Mouse (Mus musculus): ENCODE measurements at regions not wholly inside any gene's neighbourhood (a gene's known extent, or its start where the extent isn't known, plus 50 kb on each side); places are given as distances from the start of the nearest gene placed in this dataset.

DNA sequence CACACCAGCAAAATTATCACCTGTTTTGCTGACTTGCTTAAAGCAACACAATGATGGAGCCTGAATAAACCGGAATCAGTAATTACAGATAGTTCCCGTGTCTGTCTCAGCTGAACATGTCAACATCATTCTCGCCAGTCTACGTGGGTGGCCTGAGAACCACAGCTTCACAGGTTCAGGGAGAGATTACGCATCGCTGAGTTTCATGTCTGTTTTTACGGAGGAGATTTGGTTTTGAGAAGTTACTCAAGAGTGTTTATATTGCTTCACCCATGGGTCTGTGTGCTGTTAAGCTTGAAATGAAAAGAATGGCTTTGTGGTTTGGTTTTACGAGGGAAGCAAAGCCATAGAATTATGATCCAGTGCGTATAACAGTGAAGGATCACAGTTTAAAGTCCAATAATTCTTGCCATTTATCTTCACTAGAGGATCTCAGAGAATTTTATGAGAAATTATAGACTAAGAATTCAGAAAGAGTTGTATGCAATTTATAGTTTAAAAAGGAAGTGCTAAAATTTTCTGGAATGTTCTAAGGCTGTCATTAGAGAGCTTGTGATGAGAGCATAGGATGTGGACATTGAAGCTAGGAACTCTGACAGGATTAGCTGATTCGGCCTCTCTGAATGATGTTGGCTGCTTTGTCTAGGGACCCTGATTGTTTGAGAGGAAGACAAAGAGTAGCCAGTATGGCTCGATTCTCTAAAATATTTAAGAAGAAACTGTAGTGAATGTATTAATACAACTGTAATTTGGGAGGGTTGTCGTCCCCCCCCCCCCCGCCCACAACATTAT is 119.4 kb upstream of the Nectin3 start:
- 0 out of 2 replicates have a peak, but pooled peaks have one; percentile 19 for ATAC-seq (ENCODE audit: insufficient number of reproducible peaks, low FRiP score, low TSS enrichment, low read depth)
- Histone ChIP-seq H3K4me3 (no peak overlapping the region), H3K9ac (no peak overlapping the region), H3K27me3 (no peaks in the 10 kb centered on the region), H3K27ac (no peak overlapping the region), H3K36me3 (no peaks in the 10 kb centered on the region), H3K4me1 (no peaks in the 10 kb centered on the region), H3K4me2 (no peak overlapping the region), H3K9me3 (no peaks in the 10 kb centered on the region)
- 49% methylated on average over 13 of the region's 13 CpGs for WGBS

DNA sequence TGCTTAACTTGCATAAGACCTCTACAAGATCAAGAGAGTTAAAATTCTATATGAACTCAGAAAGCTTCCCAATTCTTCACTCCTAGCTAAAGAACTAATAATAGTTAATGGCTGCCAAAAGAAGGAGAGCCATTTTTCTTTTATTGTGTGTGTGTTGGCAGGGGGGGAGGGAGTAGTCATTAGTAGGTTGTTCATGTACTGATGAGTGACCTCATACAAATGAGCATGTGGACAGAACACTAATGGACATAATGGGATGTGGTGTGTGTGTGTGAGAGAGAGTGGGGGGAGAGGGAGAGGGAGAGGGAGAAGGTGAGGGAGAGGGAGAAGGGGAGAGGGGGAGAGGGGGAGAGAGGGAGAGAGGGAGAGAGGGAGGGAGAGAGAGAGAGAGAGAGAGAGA is 118.3 kb upstream of the Nectin3 start:
- no peaks in the 10 kb centered on the region for H3K36me3 ChIP-seq
- no peaks in the 10 kb centered on the region for H3K9me3 ChIP-seq
- no peaks in the 10 kb centered on the region for H3K4me1 ChIP-seq
- no peaks in the 10 kb centered on the region for H3K27me3 ChIP-seq
- ATAC-seq (ENCODE audit: insufficient number of reproducible peaks, low FRiP score, low TSS enrichment, low read depth): no peak
- no peak overlapping the region for H3K27ac ChIP-seq
- H3K4me2 ChIP-seq: no peak overlapping the region
- no peak overlapping the region for H3K9ac ChIP-seq
- H3K4me3 ChIP-seq: no peak overlapping the region

DNA sequence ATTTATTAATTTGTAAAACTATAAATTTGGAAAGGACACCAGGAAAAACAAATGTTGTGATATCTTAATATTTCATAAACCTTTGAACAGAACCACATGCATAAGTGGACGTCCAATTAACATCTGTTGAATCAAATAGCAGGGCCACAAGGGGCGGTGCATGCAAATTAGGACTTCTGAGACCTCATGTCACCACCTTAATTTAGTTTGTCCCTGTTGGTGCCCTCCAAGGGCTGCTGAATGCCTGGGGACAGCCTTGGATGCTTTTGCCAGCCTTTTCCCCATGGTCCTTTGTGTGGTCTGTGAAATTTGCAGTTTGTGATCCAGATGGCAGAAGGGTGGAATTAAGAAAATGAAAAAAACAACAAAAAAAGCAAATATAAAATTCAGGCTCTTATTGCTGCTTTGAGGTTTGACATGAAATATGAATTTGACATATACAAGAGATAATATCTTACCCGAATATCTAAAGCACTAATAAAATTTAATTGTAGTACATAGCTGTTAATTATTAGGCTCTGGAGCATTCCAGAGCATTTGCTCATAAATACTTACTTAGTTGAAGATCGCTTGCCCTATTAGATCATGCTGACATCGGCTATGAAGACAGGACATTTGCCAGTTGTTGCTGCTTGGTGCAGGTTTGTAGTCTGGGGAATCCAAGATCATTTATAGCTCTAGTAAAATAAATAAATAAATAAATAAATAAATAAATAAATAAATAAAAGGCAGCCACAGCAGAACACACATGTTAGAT is 114.9 kb upstream of the Nectin3 start:
- H3K9me3 ChIP-seq: no peaks in the 10 kb centered on the region
- no peak overlapping the region for H3K4me3 ChIP-seq
- H3K4me2 ChIP-seq: no peak overlapping the region
- no peak overlapping the region for H3K27ac ChIP-seq
- H3K27me3 ChIP-seq: no peaks in the 10 kb centered on the region
- H3K9ac ChIP-seq: no peak overlapping the region
- no peak for ATAC-seq (ENCODE audit: insufficient number of reproducible peaks, low FRiP score, low TSS enrichment, low read depth)
- 34% methylated on average over 5 of the region's 5 CpGs for WGBS
- no peaks in the 10 kb centered on the region for H3K36me3 ChIP-seq
- H3K4me1 ChIP-seq: no peaks in the 10 kb centered on the region

DNA sequence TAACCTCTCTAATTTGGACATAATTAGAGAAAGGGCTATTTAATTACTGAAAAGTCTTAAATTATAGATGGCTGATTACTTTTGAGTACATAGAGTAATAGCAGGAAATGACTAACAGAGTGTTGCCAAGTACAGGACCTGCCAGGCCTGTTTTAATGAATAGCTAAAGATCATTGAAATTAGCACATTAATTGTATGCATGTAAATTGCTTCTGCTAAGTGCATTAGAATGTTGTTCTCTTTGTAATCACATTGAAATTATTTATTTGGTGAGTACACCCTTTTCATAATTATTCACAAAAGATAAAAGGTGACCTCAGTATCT is 107.5 kb upstream of the Nectin3 start:
- Histone ChIP-seq H3K9me3 (no peaks in the 10 kb centered on the region), H3K36me3 (no peaks in the 10 kb centered on the region), H3K27ac (no peak overlapping the region), H3K4me3 (no peak overlapping the region), H3K4me2 (no peak overlapping the region), H3K9ac (no peak overlapping the region), H3K27me3 (no peaks in the 10 kb centered on the region), H3K4me1 (no peaks in the 10 kb centered on the region)
- ATAC-seq (ENCODE audit: insufficient number of reproducible peaks, low FRiP score, low TSS enrichment, low read depth): no peak

DNA sequence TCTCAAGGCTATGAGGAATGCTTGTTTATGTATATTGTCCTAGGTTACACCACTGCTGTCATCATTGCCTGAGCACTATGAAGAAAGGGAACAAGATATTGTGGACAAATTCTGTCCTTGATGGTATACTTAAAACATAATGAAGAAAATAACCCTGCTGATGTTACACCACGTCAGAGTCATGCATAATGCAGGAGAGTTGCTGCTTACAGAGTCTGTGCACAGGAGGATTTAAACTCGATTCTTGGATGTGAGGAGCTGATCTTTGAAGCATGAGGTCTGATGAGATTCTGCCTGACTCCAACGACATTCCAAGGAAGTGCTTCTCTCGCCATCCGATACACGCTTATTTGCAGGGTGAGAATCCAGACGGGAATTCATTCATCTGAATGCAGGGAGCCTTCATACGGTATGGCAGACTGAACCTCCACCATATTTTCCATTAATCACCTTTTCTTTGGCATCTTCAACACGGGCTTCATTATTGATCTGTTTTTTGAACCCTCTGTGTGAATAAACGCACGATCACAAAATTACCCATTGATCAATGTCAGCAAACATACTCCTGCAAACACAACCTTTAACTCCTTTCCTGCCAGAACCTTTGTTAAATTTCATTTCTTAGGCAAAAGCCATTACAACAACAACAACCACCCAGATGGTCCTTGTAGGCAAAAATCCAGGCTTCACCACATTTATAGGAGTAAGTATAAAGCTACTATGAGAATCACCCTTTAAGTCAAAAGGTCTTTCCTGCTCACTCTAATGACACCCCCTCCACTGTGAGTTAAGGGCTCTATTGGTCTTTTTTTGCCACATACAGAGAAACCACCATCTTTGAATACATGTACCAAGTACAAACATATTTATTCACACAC is 106.9 kb upstream of the Nectin3 start:
- 59% methylated on average over 11 of the region's 11 CpGs for WGBS

DNA sequence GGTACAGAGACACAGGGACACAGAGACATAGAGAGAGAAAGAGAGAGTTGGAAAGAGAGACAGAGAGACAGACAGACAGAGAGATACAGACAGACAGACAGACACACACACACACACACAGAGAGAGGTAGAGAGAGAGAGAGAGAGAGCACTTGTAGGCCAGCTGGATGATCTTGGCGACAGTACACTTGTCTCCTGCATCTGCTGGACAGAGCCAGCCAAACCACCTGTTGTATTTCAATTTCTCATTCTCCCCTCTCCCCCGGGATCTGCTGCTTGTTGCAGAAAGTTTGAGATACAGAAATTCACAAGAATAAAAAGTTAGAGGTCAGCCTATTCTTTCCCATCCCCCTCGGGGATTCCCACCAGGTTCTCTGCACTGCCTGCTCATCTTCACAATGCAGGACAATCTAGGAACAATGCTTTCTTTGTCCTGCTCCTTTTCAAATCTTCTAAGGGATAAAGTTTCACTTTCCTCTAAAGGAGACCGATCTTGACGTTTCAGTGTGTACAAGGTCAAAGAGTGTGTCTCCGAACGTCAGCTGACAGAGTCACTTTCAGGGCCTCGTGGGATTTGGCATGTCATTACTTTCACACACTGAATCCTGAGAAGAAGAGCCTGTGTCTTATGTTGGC is 94.4 kb upstream of the Nectin3 start:
- WGBS: 50% methylated on average over 8 of the region's 8 CpGs
- H3K4me3 ChIP-seq: no peak overlapping the region
- H3K27me3 ChIP-seq: no peaks in the 10 kb centered on the region
- no peak overlapping the region for H3K4me2 ChIP-seq
- no peaks in the 10 kb centered on the region for H3K36me3 ChIP-seq
- H3K9ac ChIP-seq: no peak overlapping the region
- no peaks in the 10 kb centered on the region for H3K4me1 ChIP-seq
- no peaks in the 10 kb centered on the region for H3K9me3 ChIP-seq
- ATAC-seq (ENCODE audit: insufficient number of reproducible peaks, low FRiP score, low TSS enrichment, low read depth): no peak
- no peak overlapping the region for H3K27ac ChIP-seq

More for the DNA sequence above, 106.9 kb upstream of the Nectin3 start:
- Histone ChIP-seq H3K4me3 (no peak overlapping the region), H3K27ac (no peak overlapping the region), H3K4me1 (no peaks in the 10 kb centered on the region), H3K27me3 (no peaks in the 10 kb centered on the region), H3K36me3 (no peaks in the 10 kb centered on the region), H3K9ac (no peak overlapping the region), H3K4me2 (no peak overlapping the region), H3K9me3 (no peaks in the 10 kb centered on the region)
- ATAC-seq (ENCODE audit: insufficient number of reproducible peaks, low FRiP score, low TSS enrichment, low read depth): no peak

DNA sequence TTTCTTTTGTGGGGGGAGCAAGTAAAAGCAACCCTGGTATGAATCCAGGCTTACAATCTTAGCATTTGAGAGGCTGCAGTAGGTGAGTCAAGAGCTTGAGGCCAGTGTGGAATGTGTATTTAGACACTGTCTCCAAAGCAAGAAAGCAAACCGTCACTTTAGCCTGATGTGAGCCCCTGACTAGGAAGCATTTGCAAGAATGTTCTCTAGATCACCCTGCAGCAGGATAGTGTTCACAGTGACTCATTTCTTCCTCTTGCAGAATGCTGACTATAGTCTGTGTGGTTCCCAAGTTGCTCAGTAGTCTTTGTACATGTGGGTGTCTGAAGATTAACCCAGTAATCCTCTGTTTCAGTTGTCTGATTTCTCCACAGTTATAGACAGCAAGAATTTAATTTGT is 88.7 kb upstream of the Nectin3 start:
- Histone ChIP-seq H3K36me3 (no peaks in the 10 kb centered on the region), H3K4me3 (no peak overlapping the region), H3K4me1 (no peaks in the 10 kb centered on the region), H3K9ac (no peak overlapping the region), H3K27me3 (no peaks in the 10 kb centered on the region), H3K9me3 (no peaks in the 10 kb centered on the region), H3K4me2 (no peak overlapping the region), H3K27ac (no peak overlapping the region)
- ATAC-seq (ENCODE audit: insufficient number of reproducible peaks, low FRiP score, low TSS enrichment, low read depth): no peak
- 50% methylated on average over 1 of the region's 1 CpGs for WGBS

DNA sequence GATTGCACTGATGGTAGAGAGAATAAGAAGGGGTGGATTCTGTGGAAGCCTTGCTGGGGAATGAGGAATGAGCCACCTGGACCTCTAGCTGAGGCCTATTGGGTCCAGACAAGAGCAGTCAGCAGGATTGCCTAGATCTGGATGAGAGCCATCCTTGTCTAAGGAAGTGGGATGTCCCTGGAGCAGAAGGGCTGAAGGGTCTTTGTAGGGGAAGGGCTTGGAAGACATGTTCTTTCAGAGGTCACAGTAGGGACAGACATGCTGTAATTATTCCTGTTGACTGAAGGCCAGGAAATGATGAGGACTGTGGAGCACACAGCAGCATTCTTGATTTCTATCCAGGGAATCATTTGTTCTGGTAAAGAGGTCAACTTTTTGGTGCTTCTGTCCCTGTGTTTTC is 86.2 kb upstream of the Nectin3 start:
- Histone ChIP-seq H3K27ac (no peak overlapping the region), H3K9ac (no peak overlapping the region), H3K36me3 (no peaks in the 10 kb centered on the region), H3K4me2 (no peak overlapping the region), H3K4me1 (no peaks in the 10 kb centered on the region), H3K27me3 (no peaks in the 10 kb centered on the region), H3K9me3 (no peaks in the 10 kb centered on the region), H3K4me3 (no peak overlapping the region)
- ATAC-seq (ENCODE audit: insufficient number of reproducible peaks, low FRiP score, low TSS enrichment, low read depth): no peak

DNA sequence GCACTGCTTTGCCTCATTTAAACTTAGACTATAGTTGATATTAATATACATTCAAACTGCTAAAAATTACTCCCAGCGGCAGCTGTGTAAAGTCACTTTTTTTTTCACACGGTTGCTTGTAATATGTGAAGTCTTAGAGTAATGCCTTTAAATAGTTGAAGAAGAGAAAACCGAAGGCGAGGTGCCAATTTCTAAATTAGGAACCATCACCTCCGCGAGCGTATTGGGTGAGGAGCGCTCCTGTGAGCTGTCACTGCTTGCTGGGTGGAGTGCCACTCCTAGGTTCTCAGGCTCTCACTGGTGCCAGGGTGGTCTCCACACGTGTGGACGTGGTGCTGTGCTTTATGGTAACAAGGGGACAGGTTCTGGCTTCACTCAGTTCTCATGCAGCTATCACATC is 82.8 kb upstream of the Nectin3 start:
- H3K4me2 ChIP-seq: no peak overlapping the region
- no peak overlapping the region for H3K27ac ChIP-seq
- H3K27me3 ChIP-seq: no peaks in the 10 kb centered on the region
- H3K9ac ChIP-seq: no peak overlapping the region
- no peaks in the 10 kb centered on the region for H3K4me1 ChIP-seq
- WGBS: 74% methylated on average over 10 of the region's 10 CpGs
- no peak for ATAC-seq (ENCODE audit: insufficient number of reproducible peaks, low FRiP score, low TSS enrichment, low read depth)
- H3K36me3 ChIP-seq: no peaks in the 10 kb centered on the region
- H3K9me3 ChIP-seq: no peaks in the 10 kb centered on the region
- no peak overlapping the region for H3K4me3 ChIP-seq

DNA sequence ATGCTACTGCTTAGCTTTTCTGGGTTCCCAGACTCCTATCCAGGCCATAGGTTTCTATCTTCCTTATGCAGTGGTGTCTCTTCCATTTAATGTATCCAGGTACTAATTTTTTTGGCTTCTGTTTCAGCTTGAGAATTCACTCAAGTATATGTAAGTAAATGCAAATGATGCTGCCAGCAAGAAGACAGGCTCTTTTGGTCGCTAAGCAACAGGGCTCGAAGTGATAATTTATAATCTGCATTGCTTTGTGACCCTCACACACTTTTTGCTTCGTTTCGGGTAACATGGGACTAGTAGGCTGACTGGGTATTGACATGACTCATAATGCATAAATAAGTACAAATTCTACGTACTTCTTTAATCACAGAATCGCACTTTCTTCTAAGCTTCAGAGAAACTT is 75.9 kb upstream of the Nectin3 start:
- H3K9me3 ChIP-seq: no peaks in the 10 kb centered on the region
- H3K4me3 ChIP-seq: no peak overlapping the region
- H3K27me3 ChIP-seq: no peaks in the 10 kb centered on the region
- no peak overlapping the region for H3K27ac ChIP-seq
- 83% methylated on average over 6 of the region's 6 CpGs for WGBS
- no peak overlapping the region for H3K9ac ChIP-seq
- no peaks in the 10 kb centered on the region for H3K4me1 ChIP-seq
- H3K36me3 ChIP-seq: no peaks in the 10 kb centered on the region
- no peak overlapping the region for H3K4me2 ChIP-seq
- no peak for ATAC-seq (ENCODE audit: insufficient number of reproducible peaks, low FRiP score, low TSS enrichment, low read depth)

DNA sequence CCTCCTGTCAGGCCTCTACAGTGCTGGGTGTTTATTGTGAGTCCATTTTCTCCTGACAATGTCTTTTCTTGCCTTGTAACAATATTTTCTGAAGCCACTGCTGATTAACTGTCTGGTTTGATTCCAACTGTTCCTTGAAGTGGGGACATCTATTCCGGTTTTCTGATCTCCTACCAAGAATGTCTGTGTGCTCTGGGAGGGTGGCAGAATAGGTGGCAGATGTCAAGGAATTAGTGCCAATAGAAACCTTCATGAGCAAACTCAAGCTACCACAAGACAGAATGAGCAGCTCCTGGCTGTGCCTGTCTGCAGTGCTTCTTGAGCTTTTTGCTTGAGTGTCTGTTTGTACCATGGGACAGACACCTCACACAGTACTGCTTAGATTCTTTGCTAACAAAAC is 69.1 kb upstream of the Nectin3 start:
- no peaks in the 10 kb centered on the region for H3K4me1 ChIP-seq
- no peaks in the 10 kb centered on the region for H3K27me3 ChIP-seq
- H3K4me2 ChIP-seq: no peak overlapping the region
- H3K4me3 ChIP-seq: no peak overlapping the region
- H3K9ac ChIP-seq: no peak overlapping the region
- no peaks in the 10 kb centered on the region for H3K9me3 ChIP-seq
- H3K36me3 ChIP-seq: no peaks in the 10 kb centered on the region
- ATAC-seq (ENCODE audit: insufficient number of reproducible peaks, low FRiP score, low TSS enrichment, low read depth): no peak
- 79% methylated on average over 1 of the region's 1 CpGs for WGBS
- H3K27ac ChIP-seq: no peak overlapping the region

Data from limb, embryonic 15.5 days (tissue).